Comparison of ENCODE assay signal across 11 mouse cellular contexts in genomic region chr8:114707538-114708138, GRCm38 (mm10).
DNase-seq lines count a peak whose midpoint lies in the region; ATAC-seq lines count a peak whose summit lies in the region.
"Had no signal": no experiment of that assay in that cellular context is flagged by ENCODE, and none has a peak within 500 bp of the region (broad histone marks: within the 10 kb centered on the region; RNA-seq: fewer than 3 reads in every experiment).

No protein-coding gene starts in this region.

- peak; percentile 70 for ATAC-seq in midbrain, embryonic 13.5 days
- ATAC-seq in midbrain, embryonic 11.5 days (ENCODE audit: low FRiP score) = no peak; the same call in 1 of the 2 replicates

- H3K27ac ChIP-seq in midbrain, embryonic 13.5 days = peak overlapping the region; percentile 54
- no peak overlapping the region for H3K27ac ChIP-seq in midbrain, embryonic 11.5 days (ENCODE audit: low read depth, low read length)
- H3K27ac ChIP-seq: macrophage had no signal

- no peaks in the 10 kb centered on the region for H3K36me3 ChIP-seq in midbrain, embryonic 13.5 days
- H3K36me3 ChIP-seq in midbrain, embryonic 11.5 days (ENCODE audit: control insufficient read depth, insufficient read depth, low read length) = no peaks in the 10 kb centered on the region

- no peak overlapping the region for H3K9ac ChIP-seq in midbrain, embryonic 13.5 days (replicated peaks)
- H3K9ac ChIP-seq in midbrain, embryonic 11.5 days (ENCODE audit: low read length) = no peak overlapping the region

- H3K4me2 ChIP-seq in midbrain, embryonic 13.5 days (replicated peaks) = no peak overlapping the region
- no peak overlapping the region for H3K4me2 ChIP-seq in midbrain, embryonic 11.5 days

- no peak overlapping the region for H3K4me3 ChIP-seq in midbrain, embryonic 13.5 days (replicated peaks)
- no peak overlapping the region for H3K4me3 ChIP-seq in midbrain, embryonic 11.5 days (ENCODE audit: low read depth, low read length)

- 46% methylated on average over 15 of the region's 15 CpGs for WGBS in midbrain, embryonic 13.5 days
- WGBS in midbrain, embryonic 11.5 days = 75% methylated on average over 15 of the region's 15 CpGs

- no peaks in the 10 kb centered on the region for H3K27me3 ChIP-seq in midbrain, embryonic 13.5 days
- H3K27me3 ChIP-seq in midbrain, embryonic 11.5 days (ENCODE audit: control insufficient read depth, insufficient read depth, low read length) = no peaks in the 10 kb centered on the region

- peaks cover 26% of the 10 kb centered on the region for H3K4me1 ChIP-seq in midbrain, embryonic 13.5 days (replicated peaks)
- no peaks in the 10 kb centered on the region for H3K4me1 ChIP-seq in midbrain, embryonic 11.5 days (ENCODE audit: control insufficient read depth, insufficient read depth, low read length)

- peak; percentile 36 for DNase-seq in gastrocnemius, adult 18-20 months (ENCODE audit: low spot score)
- no peak for DNase-seq in gastrocnemius, postnatal 4 days (ENCODE audit: low spot score in 2 of 2)
- DNase-seq in midbrain, embryonic 11.5 days (ENCODE audit: low spot score, missing footprints) = no peak
- peak; percentile 11 for DNase-seq in lung, postnatal 36 days
- peak; percentile 40 for DNase-seq in yolk sac, embryonic 10.5 days (ENCODE audit: low spot score)
- DNase-seq in ovary, postnatal 14 days (ENCODE audit: low spot score) = no peak
- no peak for DNase-seq in right cerebral cortex, postnatal 25 days
- DNase-seq: cerebellum, adult 9-10 months; right cerebral cortex, postnatal 14 days had no signal

- no peaks in the 10 kb centered on the region for H3K9me3 ChIP-seq in midbrain, embryonic 13.5 days
- H3K9me3 ChIP-seq in midbrain, embryonic 11.5 days (ENCODE audit: control insufficient read depth, low read length) = no peaks in the 10 kb centered on the region

Comparison
In these comparisons a context has a peak if more than half of its experiments do, and no peak if none do; other contexts are left out.
1. DNase-seq: peak in gastrocnemius, adult 18-20 months (single experiment), lung, postnatal 36 days (single experiment) and yolk sac, embryonic 10.5 days (single experiment); none in gastrocnemius, postnatal 4 days (0 of 2), midbrain, embryonic 11.5 days (single experiment), ovary, postnatal 14 days (single experiment) and right cerebral cortex, postnatal 25 days (single experiment).